Mouse (Mus musculus): ENCODE data around the gene Cep170b. TPM values are rescaled to one million over a fixed set of nuclear protein-coding genes. Genes with fewer than 3 reads are reported as not detected.

Cep170b gene
- polyA plus RNA-seq, 1 experiment from 2014 or later: 23.2 TPM

DNA sequence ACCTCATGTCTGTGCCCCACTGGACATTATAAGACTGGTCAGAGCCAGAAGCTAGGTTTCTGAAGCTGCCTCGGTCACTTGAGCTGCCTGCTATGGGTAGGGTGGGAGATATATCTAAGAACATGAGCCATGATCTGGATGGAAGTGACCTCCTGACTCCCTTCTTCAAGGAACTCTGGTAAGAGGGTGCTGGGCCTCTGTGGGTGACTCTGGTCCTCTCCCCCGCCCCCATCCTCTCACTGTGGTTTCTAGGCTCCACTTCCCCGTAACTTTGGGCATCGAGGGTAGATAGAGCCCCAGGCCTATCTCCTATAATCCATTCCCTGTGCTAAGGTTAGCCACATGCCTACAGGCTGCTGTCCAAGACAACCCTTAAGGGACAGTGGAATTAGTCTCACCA, 41.2 kb downstream of the Cep170b start:
- no peak overlapping the region for H3K4me3 ChIP-seq
- H3K9ac ChIP-seq: no peak overlapping the region
- no peak overlapping the region for H3K27ac ChIP-seq
- H3K4me1 ChIP-seq: no peaks in the 10 kb centered on the region
- no peak for ATAC-seq (ENCODE audit: low FRiP score, low read depth)
- H3K9me3 ChIP-seq: no peaks in the 10 kb centered on the region
- WGBS: 82% methylated on average over 4 of the region's 4 CpGs
- H3K27me3 ChIP-seq (replicated peaks): no peaks in the 10 kb centered on the region
- no peak overlapping the region for H3K4me2 ChIP-seq (replicated peaks)
- no peaks in the 10 kb centered on the region for H3K36me3 ChIP-seq

DNA sequence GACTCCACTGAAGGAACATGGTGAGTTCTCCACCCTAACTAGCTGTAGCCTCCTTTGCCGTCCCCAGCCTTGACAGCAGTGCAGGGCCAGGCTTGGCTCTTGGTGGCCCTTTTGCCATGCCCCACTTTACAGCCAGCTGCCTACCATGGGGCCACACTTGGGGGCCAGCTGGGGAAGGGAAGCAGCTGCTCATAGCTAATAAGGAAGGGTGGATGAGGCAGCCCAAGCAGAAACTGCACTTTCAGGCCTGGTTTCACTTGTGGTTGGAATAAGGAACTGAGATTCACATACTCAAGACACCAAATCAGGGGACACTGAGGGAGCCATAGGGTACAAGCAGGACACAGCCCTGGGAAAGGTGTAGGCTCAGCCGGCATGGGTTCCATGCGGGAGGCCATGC, 41.8 kb downstream of the Cep170b start:
- no peaks in the 10 kb centered on the region for H3K27me3 ChIP-seq (replicated peaks)
- ATAC-seq (ENCODE audit: low FRiP score, low read depth): no peak
- 84% methylated on average over 3 of the region's 3 CpGs for WGBS

GRCm38 (mm10) chr12:112763176-112763575, 42.9 kb downstream of the Cep170b start:
- WGBS: 82% methylated on average over 4 of the region's 4 CpGs
- Histone ChIP-seq H3K9me3 (no peaks in the 10 kb centered on the region), H3K4me2 (replicated peaks) (no peak overlapping the region), H3K9ac (no peak overlapping the region), H3K36me3 (no peaks in the 10 kb centered on the region), H3K27me3 (replicated peaks) (no peaks in the 10 kb centered on the region), H3K27ac (no peak overlapping the region), H3K4me3 (no peak overlapping the region), H3K4me1 (no peaks in the 10 kb centered on the region)
- no peak for ATAC-seq (ENCODE audit: low FRiP score, low read depth)

More for the DNA sequence above, 41.8 kb downstream of the Cep170b start:
- Histone ChIP-seq H3K9ac (no peak overlapping the region), H3K4me2 (replicated peaks) (no peak overlapping the region), H3K27ac (no peak overlapping the region), H3K4me3 (no peak overlapping the region), H3K36me3 (no peaks in the 10 kb centered on the region), H3K9me3 (no peaks in the 10 kb centered on the region), H3K4me1 (no peaks in the 10 kb centered on the region)

DNA sequence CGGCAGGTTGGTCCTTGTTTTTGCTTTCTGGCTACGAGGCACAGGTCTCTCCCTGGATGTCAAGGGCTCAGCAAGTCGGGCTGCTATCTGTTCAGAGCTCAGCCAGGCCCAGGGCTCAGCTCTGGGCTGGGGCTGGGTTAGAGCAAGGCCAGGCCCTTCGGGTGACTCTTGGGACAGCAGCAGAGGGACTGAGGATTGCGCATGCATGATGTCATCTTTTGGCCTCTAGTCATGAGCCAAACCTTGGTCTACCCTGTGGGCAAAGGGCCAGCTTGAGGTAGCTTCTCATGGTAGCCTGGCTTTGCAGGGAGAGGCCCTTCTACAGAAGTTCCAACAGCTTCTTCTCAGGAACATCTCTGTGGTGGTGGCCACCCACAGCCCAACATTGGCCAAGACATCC, 43.9 kb downstream of the Cep170b start:
- no peak for ATAC-seq (ENCODE audit: low FRiP score, low read depth)
- WGBS: 80% methylated on average over 5 of the region's 5 CpGs

DNA sequence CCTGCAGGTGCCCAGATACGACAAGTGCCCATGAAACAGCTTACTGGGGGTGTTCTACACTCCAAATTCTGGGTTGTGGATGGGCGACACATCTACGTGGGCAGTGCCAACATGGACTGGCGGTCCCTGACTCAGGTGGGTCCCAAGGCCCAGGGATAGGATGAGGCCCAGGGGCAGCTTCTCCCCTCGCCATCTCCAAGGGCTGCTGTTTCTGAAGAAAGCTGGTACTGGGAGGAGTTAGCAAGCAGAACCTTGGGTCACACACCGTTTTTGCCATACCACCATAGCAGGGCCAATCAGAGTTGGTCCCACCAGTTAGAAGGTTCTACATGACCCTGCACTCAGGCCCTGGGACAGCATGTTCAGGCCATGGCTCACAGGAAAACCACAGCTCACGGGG, 44.7 kb downstream of the Cep170b start:
- Histone ChIP-seq H3K4me3 (no peak overlapping the region), H3K4me1 (no peaks in the 10 kb centered on the region), H3K27me3 (replicated peaks) (no peaks in the 10 kb centered on the region), H3K9me3 (no peaks in the 10 kb centered on the region), H3K27ac (no peak overlapping the region), H3K36me3 (no peaks in the 10 kb centered on the region), H3K4me2 (replicated peaks) (no peak overlapping the region), H3K9ac (no peak overlapping the region)
- ATAC-seq (ENCODE audit: low FRiP score, low read depth): no peak
- 93% methylated on average over 7 of the region's 7 CpGs for WGBS

More for the DNA sequence above, 43.9 kb downstream of the Cep170b start:
- H3K9me3 ChIP-seq: no peaks in the 10 kb centered on the region
- H3K9ac ChIP-seq: no peak overlapping the region
- no peak overlapping the region for H3K27ac ChIP-seq
- H3K36me3 ChIP-seq: no peaks in the 10 kb centered on the region
- H3K4me2 ChIP-seq (replicated peaks): no peak overlapping the region
- no peak overlapping the region for H3K4me3 ChIP-seq
- H3K4me1 ChIP-seq: no peaks in the 10 kb centered on the region
- no peaks in the 10 kb centered on the region for H3K27me3 ChIP-seq (replicated peaks)

- Histone ChIP-seq H3K36me3 (no peaks in the 10 kb centered on the region), H3K4me3 (no peak overlapping the region), H3K9me3 (no peaks in the 10 kb centered on the region), H3K4me2 (replicated peaks) (no peak overlapping the region), H3K27ac (no peak overlapping the region), H3K9ac (no peak overlapping the region), H3K27me3 (replicated peaks) (no peaks in the 10 kb centered on the region), H3K4me1 (no peaks in the 10 kb centered on the region)
- ATAC-seq (ENCODE audit: low FRiP score, low read depth): no peak
- 93% methylated on average over 7 of the region's 7 CpGs for WGBS
These were observed 46.3 kb downstream of the Cep170b start for GRCm38 (mm10) chr12:112766586-112766985.

DNA sequence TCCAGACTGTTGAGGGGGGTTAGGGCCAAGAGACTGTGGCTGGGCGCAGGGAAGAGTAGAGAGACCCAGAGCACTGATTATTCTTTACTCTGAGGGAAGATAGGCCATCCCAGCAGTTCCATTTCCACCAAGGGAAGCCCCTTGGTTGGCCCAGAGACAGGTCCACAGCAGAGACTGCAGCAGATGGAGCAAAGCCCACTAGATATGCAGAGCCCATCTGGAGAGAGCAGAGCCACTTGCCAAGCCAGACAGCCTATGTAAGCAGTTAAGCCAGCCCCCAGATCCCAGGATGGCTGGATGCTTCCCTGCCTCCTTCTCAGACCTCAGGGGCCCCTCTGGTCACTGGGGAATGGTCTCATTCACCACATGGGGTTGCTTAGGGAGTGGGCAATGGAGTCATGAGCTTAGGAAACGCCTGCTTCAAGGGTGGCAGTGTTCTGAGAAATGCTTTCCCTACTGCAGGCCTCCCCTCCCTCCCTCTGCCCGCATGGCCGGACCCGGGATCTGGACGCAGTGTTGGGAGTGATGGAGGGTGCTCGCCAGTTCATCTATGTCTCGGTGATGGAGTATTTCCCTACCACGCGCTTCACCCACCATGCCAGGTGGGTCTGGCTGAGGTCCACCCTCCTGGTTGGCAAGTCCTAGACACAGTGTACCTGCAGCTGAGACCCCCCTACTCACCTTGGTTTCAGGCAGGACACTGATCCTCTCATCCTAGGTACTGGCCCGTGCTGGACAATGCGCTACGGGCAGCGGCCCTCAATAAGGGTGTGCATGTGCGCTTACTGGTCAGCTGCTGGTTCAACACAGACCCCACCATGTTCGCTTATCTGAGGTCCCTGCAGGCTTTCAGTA, 47.0 kb downstream of the Cep170b start:
- H3K4me2 ChIP-seq (replicated peaks): no peak overlapping the region
- H3K27ac ChIP-seq: no peak overlapping the region
- no peaks in the 10 kb centered on the region for H3K27me3 ChIP-seq (replicated peaks)
- H3K9me3 ChIP-seq: no peaks in the 10 kb centered on the region
- no peak overlapping the region for H3K9ac ChIP-seq
- no peaks in the 10 kb centered on the region for H3K4me1 ChIP-seq
- no peak for ATAC-seq (ENCODE audit: low FRiP score, low read depth)
- WGBS: 91% methylated on average over 16 of the region's 16 CpGs
- no peaks in the 10 kb centered on the region for H3K36me3 ChIP-seq
- H3K4me3 ChIP-seq: no peak overlapping the region

GRCm38 (mm10) chr12:112768166-112768565, 47.9 kb downstream of the Cep170b start:
- Histone ChIP-seq H3K9me3 (no peaks in the 10 kb centered on the region), H3K4me3 (no peak overlapping the region), H3K4me2 (replicated peaks) (no peak overlapping the region), H3K9ac (no peak overlapping the region), H3K36me3 (no peaks in the 10 kb centered on the region), H3K4me1 (no peaks in the 10 kb centered on the region), H3K27ac (no peak overlapping the region), H3K27me3 (replicated peaks) (no peaks in the 10 kb centered on the region)
- ATAC-seq (ENCODE audit: low FRiP score, low read depth): no peak
- 88% methylated on average over 8 of the region's 8 CpGs for WGBS

GRCm38 (mm10) chr12:112769031-112769430, 48.8 kb downstream of the Cep170b start:
- WGBS: 82% methylated on average over 6 of the region's 6 CpGs
- no peak for ATAC-seq (ENCODE audit: low FRiP score, low read depth)
- Histone ChIP-seq H3K36me3 (no peaks in the 10 kb centered on the region), H3K9ac (no peak overlapping the region), H3K4me3 (no peak overlapping the region), H3K27me3 (replicated peaks) (no peaks in the 10 kb centered on the region), H3K4me2 (replicated peaks) (no peak overlapping the region), H3K4me1 (no peaks in the 10 kb centered on the region), H3K9me3 (no peaks in the 10 kb centered on the region), H3K27ac (no peak overlapping the region)

GRCm38 (mm10) chr12:112769751-112770150, 49.5 kb downstream of the Cep170b start:
- no peak overlapping the region for H3K27ac ChIP-seq
- H3K36me3 ChIP-seq: no peaks in the 10 kb centered on the region
- ATAC-seq (ENCODE audit: low FRiP score, low read depth): no peak
- H3K9ac ChIP-seq: no peak overlapping the region
- no peaks in the 10 kb centered on the region for H3K27me3 ChIP-seq (replicated peaks)
- H3K4me1 ChIP-seq: no peaks in the 10 kb centered on the region
- H3K4me3 ChIP-seq: no peak overlapping the region
- 0 out of 2 replicates have a peak, but pooled peaks cover under 1% of the 10 kb centered on the region for H3K9me3 ChIP-seq
- H3K4me2 ChIP-seq (replicated peaks): no peak overlapping the region
- WGBS: 79% methylated on average over 2 of the region's 2 CpGs

DNA sequence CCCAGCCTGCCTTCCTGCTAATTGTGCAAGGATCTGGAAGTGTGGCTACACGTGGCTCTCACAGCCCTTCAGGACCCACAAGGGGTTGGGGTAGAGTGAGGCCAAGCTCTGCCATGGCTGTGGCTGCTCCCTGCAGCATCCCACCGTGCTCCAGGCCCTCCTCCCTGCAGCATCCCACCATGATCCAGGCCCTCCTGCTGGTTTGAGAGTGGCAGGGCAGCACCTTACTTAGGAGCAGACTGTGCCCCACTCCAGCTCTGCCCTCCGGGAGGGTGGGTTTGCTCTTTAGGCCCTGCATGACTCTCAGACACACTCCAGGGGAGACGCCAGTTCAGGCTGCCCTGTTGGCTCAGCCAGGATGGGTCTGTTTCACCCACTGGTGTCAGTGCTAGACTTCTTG, 50.1 kb downstream of the Cep170b start:
- WGBS: 79% methylated on average over 4 of the region's 4 CpGs
- Histone ChIP-seq H3K4me3 (no peak overlapping the region), H3K36me3 (no peaks in the 10 kb centered on the region), H3K9ac (no peak overlapping the region), H3K4me2 (replicated peaks) (no peak overlapping the region), H3K27ac (no peak overlapping the region), H3K9me3 (0 out of 2 replicates have a peak, but pooled peaks cover 7% of the 10 kb centered on the region), H3K27me3 (replicated peaks) (no peaks in the 10 kb centered on the region), H3K4me1 (no peaks in the 10 kb centered on the region)
- ATAC-seq (ENCODE audit: low FRiP score, low read depth): no peak

- H3K36me3 ChIP-seq: no peaks in the 10 kb centered on the region
- 0 out of 2 replicates have a peak, but pooled peaks cover 9% of the 10 kb centered on the region for H3K9me3 ChIP-seq
- H3K4me3 ChIP-seq: no peak overlapping the region
- no peaks in the 10 kb centered on the region for H3K27me3 ChIP-seq (replicated peaks)
- WGBS: 95% methylated on average over 14 of the region's 14 CpGs
- no peak overlapping the region for H3K9ac ChIP-seq
- no peak for ATAC-seq (ENCODE audit: low FRiP score, low read depth)
- H3K4me1 ChIP-seq: no peaks in the 10 kb centered on the region
- H3K27ac ChIP-seq: no peak overlapping the region
- no peak overlapping the region for H3K4me2 ChIP-seq (replicated peaks)
These were observed 52.1 kb downstream of the Cep170b start for GRCm38 (mm10) chr12:112772306-112772705.

GRCm38 (mm10) chr12:112773366-112773765, 53.1 kb downstream of the Cep170b start:
- Histone ChIP-seq H3K27me3 (replicated peaks) (no peaks in the 10 kb centered on the region), H3K4me3 (no peak overlapping the region), H3K36me3 (no peaks in the 10 kb centered on the region), H3K9ac (no peak overlapping the region), H3K9me3 (0 out of 2 replicates have a peak, but pooled peaks cover 9% of the 10 kb centered on the region), H3K4me2 (replicated peaks) (no peak overlapping the region), H3K4me1 (no peaks in the 10 kb centered on the region), H3K27ac (no peak overlapping the region)
- WGBS: 58% methylated on average over 9 of the region's 9 CpGs
- ATAC-seq (ENCODE audit: low FRiP score, low read depth): no peak
